Mouse (Mus musculus) stomach, embryonic 14.5 days (tissue): Measurements from ENCODE around the gene Nfs1. TPM values are rescaled to one million over a fixed set of nuclear protein-coding genes. Genes with fewer than 3 reads are reported as not detected.

Experiments
- ATAC-seq: fragments of 200-750 bp; cut with Nextera tagmentation; 2 replicates; pipeline ENCODE4 v1.8.0; 2017; ENCODE audit warnings: low read depth, moderate TSS enrichment; ENCODE audit not compliant: insufficient number of reproducible peaks, insufficient read depth, low FRiP score
- H3K27ac ChIP-seq: fragments of 300-500 bp; sonication (generic); 2 replicates; pipeline ENCODE4 v1.5.1; 2014; ENCODE audit warnings: mild to moderate bottlenecking, low read length, moderate library complexity, mixed read lengths
- H3K27me3 ChIP-seq: fragments of 300-500 bp; sonication (generic); 2 replicates; pipeline ENCODE4 v1.6.1; 2014; ENCODE audit warnings: low read length, control low read depth, mixed read lengths; ENCODE audit not compliant: control insufficient read depth, insufficient read depth
- H3K36me3 ChIP-seq: fragments of 300-500 bp; sonication (generic); 2 replicates; pipeline ENCODE4 v1.6.1; 2014; ENCODE audit warnings: mild to moderate bottlenecking, control low read depth, low read length, moderate library complexity, mixed read lengths; ENCODE audit not compliant: control insufficient read depth, insufficient read depth
- H3K4me1 ChIP-seq: fragments of 300-500 bp; sonication (generic); 2 replicates; pipeline ENCODE4 v1.6.1; 2014; ENCODE audit warnings: low read length, control low read depth, mixed read lengths; ENCODE audit not compliant: control insufficient read depth, insufficient read depth
- H3K4me2 ChIP-seq: fragments of 300-500 bp; sonication (generic); replicated peaks from 2 replicates; pipeline ENCODE4 v1.6.1; 2014; ENCODE audit warnings: low read depth, low read length, control low read depth
- H3K4me3 ChIP-seq: fragments of 300-500 bp; sonication (generic); 2 replicates; pipeline ENCODE4 v1.5.1; 2014; ENCODE audit warnings: low read depth, low read length, control low read depth
- H3K9ac ChIP-seq: fragments of 300-500 bp; sonication (generic); replicated peaks from 2 replicates; pipeline ENCODE4 v1.6.1; 2014; ENCODE audit warnings: low read depth, mild to moderate bottlenecking, control low read depth, low read length, moderate library complexity, mixed read lengths
- H3K9me3 ChIP-seq: fragments of 300-500 bp; sonication (generic); 2 replicates; pipeline ENCODE4 v1.6.1; 2016; ENCODE audit warnings: low read depth, low read length, control low read depth; ENCODE audit not compliant: control insufficient read depth
- whole genome bisulfite sequencing: fragments of 180-500 bp; shearing (Covaris S2); extraction: QIAGEN DNeasy Blood & Tissue Kit; methylation state at CpG from one replicate; pipeline ENCODE4 v1.1.7; 2014; 5-methylcytosine and 5-hydroxymethylcytosine counted together
- polyA plus RNA-seq: library from polyadenylated mRNA; unstranded; fragments of >200 nt; fragmentation: Nextera tagmentation; extraction: Ambion mirVana; gene quantifications from 2 replicates; pipeline ENCODE4 v1.2.1, GENCODE M21; 2014

Nfs1 gene
- polyA plus RNA-seq, 1 experiment from 2014 or later = 44.6 TPM

GRCm38 (mm10) chr2:156151538-156151937 is 7.6 kb upstream of the Nfs1 start:
- Histone ChIP-seq H3K4me2 (no peak overlapping the region), H3K27ac (no peak overlapping the region), H3K36me3 (peaks cover 80% of the 10 kb centered on the region), H3K4me1 (no peaks in the 10 kb centered on the region), H3K9ac (no peak overlapping the region), H3K9me3 (no peaks in the 10 kb centered on the region), H3K27me3 (no peaks in the 10 kb centered on the region), H3K4me3 (no peak overlapping the region)
- no peak for ATAC-seq

- Histone ChIP-seq H3K4me3 (no peak overlapping the region), H3K27ac (no peak overlapping the region), H3K9me3 (no peaks in the 10 kb centered on the region), H3K4me1 (peaks cover 5% of the 10 kb centered on the region; the same call in 1 of the 2 replicates), H3K27me3 (no peaks in the 10 kb centered on the region), H3K9ac (no peak overlapping the region), H3K36me3 (peaks cover 48% of the 10 kb centered on the region), H3K4me2 (no peak overlapping the region)
- 83% methylated on average over 3 of the region's 3 CpGs for WGBS
- no peak for ATAC-seq
These were observed 3.4 kb upstream of the Nfs1 start for GRCm38 (mm10) chr2:156147316-156147915.

- Histone ChIP-seq H3K4me2 (no peak overlapping the region), H3K27me3 (no peaks in the 10 kb centered on the region), H3K36me3 (peaks cover 44% of the 10 kb centered on the region), H3K9ac (no peak overlapping the region), H3K9me3 (no peaks in the 10 kb centered on the region), H3K27ac (no peak overlapping the region), H3K4me3 (no peak overlapping the region), H3K4me1 (peaks cover 5% of the 10 kb centered on the region; the same call in 1 of the 2 replicates)
- ATAC-seq = no peak
- 68% methylated on average over 5 of the region's 5 CpGs for WGBS
These were observed 2.4 kb upstream of the Nfs1 start for GRCm38 (mm10) chr2:156146272-156146989.

- H3K9me3 ChIP-seq = no peaks in the 10 kb centered on the region
- H3K27me3 ChIP-seq = no peaks in the 10 kb centered on the region
- H3K36me3 ChIP-seq = peaks cover 40% of the 10 kb centered on the region
- no peak for ATAC-seq
- H3K27ac ChIP-seq = no peak overlapping the region
- peaks cover 5% of the 10 kb centered on the region; the same call in 1 of the 2 replicates for H3K4me1 ChIP-seq
- H3K4me3 ChIP-seq = peak overlapping the region; percentile 64; the same call in 1 of the 2 replicates
- WGBS = 56% methylated on average over 11 of the region's 11 CpGs
- peak overlapping the region; percentile 56 for H3K4me2 ChIP-seq
- H3K9ac ChIP-seq = no peak overlapping the region
These were observed 1.6 kb upstream of the Nfs1 start for GRCm38 (mm10) chr2:156145486-156146130.

- WGBS = 2% methylated on average over 16 of the region's 16 CpGs
- H3K36me3 ChIP-seq = peaks cover 18% of the 10 kb centered on the region
- H3K27ac ChIP-seq = peak overlapping the region; percentile 92
- H3K4me3 ChIP-seq = peak overlapping the region; percentile 64
- H3K4me1 ChIP-seq = peaks cover 5% of the 10 kb centered on the region; the same call in 1 of the 2 replicates
- H3K9me3 ChIP-seq = no peaks in the 10 kb centered on the region
- H3K4me2 ChIP-seq = peak overlapping the region; percentile 82
- no peak for ATAC-seq
- no peaks in the 10 kb centered on the region for H3K27me3 ChIP-seq
- H3K9ac ChIP-seq = peak overlapping the region; percentile 73
These were observed 619 bp downstream of the Nfs1 start for GRCm38 (mm10) chr2:156143367-156143766.

DNA sequence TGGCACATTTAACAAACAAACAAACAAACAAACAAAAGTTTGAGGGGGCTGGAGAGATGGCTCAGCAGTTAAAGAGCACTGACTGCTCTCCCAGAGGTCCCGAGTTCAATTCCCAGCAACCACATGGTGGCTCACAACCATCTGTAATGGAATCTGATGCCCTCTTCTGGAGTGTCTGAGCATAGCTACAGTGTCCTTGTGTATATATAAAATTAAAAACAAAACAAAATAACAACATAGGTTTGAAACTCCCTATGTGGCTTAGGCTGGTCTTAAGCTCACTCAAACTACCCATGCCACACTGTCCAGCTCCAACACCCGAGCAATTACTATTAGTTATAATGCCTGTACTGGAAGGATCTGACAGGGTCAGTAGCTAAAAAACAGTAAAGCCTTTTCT is 1.2 kb downstream of the Nfs1 start:
- peaks cover 5% of the 10 kb centered on the region; the same call in 1 of the 2 replicates for H3K4me1 ChIP-seq
- H3K4me3 ChIP-seq = peak overlapping the region; percentile 64
- H3K9ac ChIP-seq = peak overlapping the region; percentile 73; the same call in 1 of the 2 replicates
- peaks cover 13% of the 10 kb centered on the region for H3K36me3 ChIP-seq
- 76% methylated on average over 2 of the region's 2 CpGs for WGBS
- H3K9me3 ChIP-seq = no peaks in the 10 kb centered on the region
- no peak overlapping the region for H3K27ac ChIP-seq
- H3K27me3 ChIP-seq = no peaks in the 10 kb centered on the region
- no peak for ATAC-seq
- peak overlapping the region; percentile 82 for H3K4me2 ChIP-seq

DNA sequence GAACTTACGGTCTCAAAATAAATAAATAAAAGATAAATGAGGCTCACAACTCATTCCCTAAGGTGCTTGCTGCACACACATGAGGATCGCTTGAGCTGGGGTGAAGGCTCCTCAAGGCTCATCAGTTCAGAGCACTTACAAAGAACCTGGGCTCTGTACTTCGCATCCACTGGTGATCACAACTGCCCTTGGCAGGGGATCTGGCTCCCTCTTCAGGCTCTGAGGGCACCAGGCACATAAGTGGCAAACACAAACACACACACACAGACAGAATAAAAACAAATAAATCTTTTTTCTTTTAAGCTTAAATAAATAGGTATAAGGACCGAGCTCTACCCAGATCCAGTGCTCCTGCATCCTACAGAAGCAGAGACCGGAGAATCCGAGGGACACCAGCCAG is 8.3 kb downstream of the Nfs1 start:
- 74% methylated on average over 6 of the region's 6 CpGs for WGBS
- no peaks in the 10 kb centered on the region for H3K36me3 ChIP-seq

GRCm38 (mm10) chr2:156134161-156134560 is 9.8 kb downstream of the Nfs1 start:
- Histone ChIP-seq H3K9me3 (no peaks in the 10 kb centered on the region), H3K27ac (no peak overlapping the region), H3K4me3 (no peak overlapping the region), H3K9ac (no peak overlapping the region), H3K27me3 (no peaks in the 10 kb centered on the region), H3K36me3 (no peaks in the 10 kb centered on the region), H3K4me1 (no peaks in the 10 kb centered on the region), H3K4me2 (no peak overlapping the region)
- ATAC-seq = no peak
- 90% methylated on average over 5 of the region's 5 CpGs for WGBS

More for the DNA sequence above, 8.3 kb downstream of the Nfs1 start:
- H3K4me1 ChIP-seq = no peaks in the 10 kb centered on the region
- no peak overlapping the region for H3K9ac ChIP-seq
- H3K4me2 ChIP-seq = no peak overlapping the region
- no peaks in the 10 kb centered on the region for H3K9me3 ChIP-seq
- no peak overlapping the region for H3K4me3 ChIP-seq
- no peak for ATAC-seq
- no peak overlapping the region for H3K27ac ChIP-seq
- H3K27me3 ChIP-seq = no peaks in the 10 kb centered on the region
